Mouse (Mus musculus) stomach, embryonic 15.5 days (tissue): ENCODE results near the gene Lrtm2. TPM values are rescaled to one million over a fixed set of nuclear protein-coding genes. Genes with fewer than 3 reads are reported as not detected.
A peak's percentile ranks its signal among the peaks of the same experiment; 100 is the strongest.

Source experiments
- ATAC-seq: fragments of 200-750 bp; cut with Nextera tagmentation; 2 replicates; pipeline ENCODE4 v1.8.0; 2017; ENCODE audit warnings: low read depth, moderate number of reproducible peaks, moderate TSS enrichment; ENCODE audit not compliant: insufficient read depth, low FRiP score
- H3K27ac ChIP-seq: fragments of 300-500 bp; sonication (generic); 2 replicates; pipeline ENCODE4 v1.5.1; 2015; ENCODE audit warnings: mild to moderate bottlenecking, inconsistent platforms
- H3K27me3 ChIP-seq: fragments of 300-500 bp; sonication (generic); replicated peaks from 2 replicates; pipeline ENCODE4 v1.6.1; 2015; ENCODE audit warnings: inconsistent platforms
- H3K36me3 ChIP-seq: fragments of 300-500 bp; sonication (generic); 2 replicates; pipeline ENCODE4 v1.6.1; 2015; ENCODE audit warnings: inconsistent platforms
- H3K4me1 ChIP-seq: fragments of 300-500 bp; sonication (generic); 2 replicates; pipeline ENCODE4 v1.6.1; 2015; ENCODE audit warnings: inconsistent platforms
- H3K4me2 ChIP-seq: fragments of 300-500 bp; sonication (generic); 2 replicates; pipeline ENCODE4 v1.6.1; 2015; ENCODE audit warnings: mild to moderate bottlenecking, inconsistent platforms
- H3K4me3 ChIP-seq: fragments of 300-500 bp; sonication (generic); replicated peaks from 2 replicates; pipeline ENCODE4 v1.5.1; 2015; ENCODE audit warnings: inconsistent platforms
- H3K9ac ChIP-seq: fragments of 300-500 bp; sonication (generic); 2 replicates; pipeline ENCODE4 v1.6.1; 2015; ENCODE audit warnings: inconsistent platforms
- H3K9me3 ChIP-seq: fragments of 300-500 bp; sonication (generic); 2 replicates; pipeline ENCODE4 v1.6.1; 2016; ENCODE audit warnings: inconsistent platforms
- WGBS: fragments of 180-500 bp; shearing (Covaris S2); methylation state at CpG from one replicate; pipeline ENCODE4 v1.1.7; 2015; 5-methylcytosine and 5-hydroxymethylcytosine counted together
- polyA plus RNA-seq: library from polyadenylated mRNA; unstranded; fragments of >200 nt; fragmentation: Nextera tagmentation; extraction: Ambion mirVana; gene quantifications from 2 replicates; pipeline ENCODE4 v1.2.1, GENCODE M21; 2015

The Lrtm2 gene
- polyA plus RNA-seq, 1 experiment from 2014 or later = 0.36 TPM

GRCm38 (mm10) chr6:119358020-119358571 is 27.5 kb upstream of the Lrtm2 start:
- no peak overlapping the region for H3K4me3 ChIP-seq
- no peak for ATAC-seq
- H3K4me1 ChIP-seq = no peaks in the 10 kb centered on the region
- peaks cover 34% of the 10 kb centered on the region for H3K36me3 ChIP-seq
- H3K9me3 ChIP-seq = no peaks in the 10 kb centered on the region
- H3K27me3 ChIP-seq = no peaks in the 10 kb centered on the region
- no peak overlapping the region for H3K9ac ChIP-seq
- 90% methylated on average over 8 of the region's 8 CpGs for WGBS
- no peak overlapping the region for H3K27ac ChIP-seq
- no peak overlapping the region for H3K4me2 ChIP-seq

- Histone ChIP-seq H3K4me3 (no peak overlapping the region), H3K9ac (no peak overlapping the region), H3K4me2 (no peak overlapping the region), H3K36me3 (peaks cover 25% of the 10 kb centered on the region), H3K27ac (no peak overlapping the region), H3K9me3 (no peaks in the 10 kb centered on the region), H3K4me1 (no peaks in the 10 kb centered on the region), H3K27me3 (no peaks in the 10 kb centered on the region)
- ATAC-seq = no peak
- WGBS = 84% methylated on average over 6 of the region's 6 CpGs
Measured at GRCm38 (mm10) chr6:119352501-119352900, 21.9 kb upstream of the Lrtm2 start.

- no peak overlapping the region for H3K9ac ChIP-seq
- no peak overlapping the region for H3K27ac ChIP-seq
- H3K4me1 ChIP-seq = no peaks in the 10 kb centered on the region
- no peaks in the 10 kb centered on the region for H3K27me3 ChIP-seq
- no peaks in the 10 kb centered on the region for H3K9me3 ChIP-seq
- H3K4me3 ChIP-seq = no peak overlapping the region
- peaks cover 20% of the 10 kb centered on the region for H3K36me3 ChIP-seq
- WGBS = 85% methylated on average over 8 of the region's 8 CpGs
- no peak for ATAC-seq
- H3K4me2 ChIP-seq = no peak overlapping the region
Measured at GRCm38 (mm10) chr6:119351656-119352055, 21.1 kb upstream of the Lrtm2 start.

DNA sequence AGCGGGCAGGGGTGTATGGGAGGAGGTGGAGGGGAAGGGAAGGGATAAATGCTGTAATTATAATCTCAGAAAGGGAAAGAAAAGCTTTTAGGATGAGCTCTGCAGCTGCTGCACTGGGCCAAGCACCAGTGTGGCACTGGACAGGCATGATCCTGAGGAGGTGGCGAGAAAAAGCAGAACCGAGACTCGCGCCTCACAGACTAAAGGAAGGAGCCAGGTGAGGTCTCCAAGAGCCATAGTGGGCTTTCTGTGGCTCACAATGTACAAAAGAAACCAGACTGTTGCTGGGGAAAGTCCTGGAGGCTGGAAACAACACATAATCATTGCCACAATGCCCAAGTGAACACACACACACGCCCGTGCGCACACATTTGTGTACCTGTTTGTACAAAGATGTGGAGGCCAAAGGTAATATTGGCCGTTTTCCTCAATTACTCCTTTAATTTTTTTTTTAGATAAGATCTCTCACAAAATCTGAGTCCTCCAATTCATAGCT is 20.2 kb upstream of the Lrtm2 start:
- H3K27ac ChIP-seq = no peak overlapping the region
- H3K27me3 ChIP-seq = no peaks in the 10 kb centered on the region
- WGBS = 82% methylated on average over 9 of the region's 9 CpGs
- no peak overlapping the region for H3K4me2 ChIP-seq
- H3K9me3 ChIP-seq = no peaks in the 10 kb centered on the region
- no peak for ATAC-seq
- H3K4me3 ChIP-seq = no peak overlapping the region
- H3K4me1 ChIP-seq = 0 out of 2 replicates have a peak, but pooled peaks cover 3% of the 10 kb centered on the region
- H3K9ac ChIP-seq = no peak overlapping the region
- H3K36me3 ChIP-seq = peaks cover 20% of the 10 kb centered on the region

DNA sequence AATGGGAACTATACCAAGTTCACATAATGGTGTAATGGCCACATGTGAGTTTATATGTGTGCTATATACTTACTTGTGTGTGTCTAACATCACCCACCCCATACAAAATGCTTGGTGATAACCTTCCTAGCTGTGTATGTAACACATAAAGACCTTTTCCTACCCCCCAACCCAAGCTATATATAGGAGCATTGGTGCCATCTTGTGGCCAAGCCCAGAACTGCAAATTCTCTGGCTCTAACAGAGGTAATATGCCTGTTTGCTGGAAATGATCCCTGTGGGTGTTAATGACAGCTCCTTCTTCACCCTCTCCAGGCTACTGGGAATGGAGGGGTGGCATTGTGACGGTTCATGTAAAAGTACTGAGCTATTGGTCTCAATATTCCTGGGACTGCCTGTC is 17.7 kb upstream of the Lrtm2 start:
- peaks cover 1% of the 10 kb centered on the region; the same call in 1 of the 2 replicates for H3K36me3 ChIP-seq
- no peak overlapping the region for H3K4me2 ChIP-seq
- no peaks in the 10 kb centered on the region for H3K27me3 ChIP-seq
- no peak overlapping the region for H3K4me3 ChIP-seq
- 0% methylated on average over 1 of the region's 1 CpGs for WGBS
- H3K9me3 ChIP-seq = no peaks in the 10 kb centered on the region
- 0 out of 2 replicates have a peak, but pooled peaks have one; percentile 33 for ATAC-seq
- 0 out of 2 replicates have a peak, but pooled peaks cover 3% of the 10 kb centered on the region for H3K4me1 ChIP-seq
- no peak overlapping the region for H3K9ac ChIP-seq
- H3K27ac ChIP-seq = no peak overlapping the region

DNA sequence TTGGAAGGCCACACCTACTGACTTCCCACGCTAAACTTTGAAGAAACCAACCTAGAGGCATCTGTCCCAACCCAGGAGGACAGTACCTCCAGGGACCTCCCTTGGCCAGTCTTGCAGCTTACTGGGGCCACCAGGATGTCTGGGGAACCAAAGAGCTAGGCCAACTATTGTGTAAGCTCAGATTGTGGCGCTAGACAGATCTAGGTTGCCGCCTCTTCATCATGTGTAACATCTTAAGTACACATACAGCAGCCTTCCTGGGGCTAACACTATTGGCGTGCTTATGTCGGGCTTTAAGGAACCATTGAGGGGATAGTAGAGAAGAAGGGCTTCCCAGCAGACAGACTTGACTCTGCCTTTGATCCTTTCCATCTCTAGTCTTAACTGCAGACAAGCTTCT is 17.2 kb upstream of the Lrtm2 start:
- Histone ChIP-seq H3K27ac (no peak overlapping the region), H3K9ac (no peak overlapping the region), H3K36me3 (no peaks in the 10 kb centered on the region), H3K4me3 (no peak overlapping the region), H3K4me1 (0 out of 2 replicates have a peak, but pooled peaks cover 3% of the 10 kb centered on the region), H3K27me3 (no peaks in the 10 kb centered on the region), H3K4me2 (no peak overlapping the region), H3K9me3 (no peaks in the 10 kb centered on the region)
- WGBS = 62% methylated on average over 5 of the region's 5 CpGs
- no peak for ATAC-seq

DNA sequence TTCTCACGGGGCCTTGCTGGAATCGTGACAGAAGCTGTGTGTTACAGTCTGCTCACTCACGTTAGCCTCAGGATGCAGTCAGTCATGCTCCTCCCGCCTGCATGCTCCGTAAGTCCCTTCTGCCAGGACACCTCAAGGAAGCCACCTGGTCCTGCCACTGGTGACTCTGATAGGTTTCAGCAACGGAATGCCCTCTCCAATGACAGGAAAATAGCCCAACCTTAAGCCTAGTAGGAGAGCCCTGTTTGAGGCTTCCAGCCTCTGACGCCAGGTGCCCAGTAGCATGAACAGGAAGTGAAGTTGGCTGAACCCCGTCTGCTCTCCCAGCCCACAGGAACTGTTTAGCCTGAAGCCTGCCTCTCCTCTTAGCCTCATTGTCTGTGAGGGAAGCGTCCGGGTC is 15.7 kb upstream of the Lrtm2 start:
- Histone ChIP-seq H3K4me2 (no peak overlapping the region), H3K4me1 (0 out of 2 replicates have a peak, but pooled peaks cover 3% of the 10 kb centered on the region), H3K36me3 (no peaks in the 10 kb centered on the region), H3K4me3 (no peak overlapping the region), H3K27ac (no peak overlapping the region), H3K27me3 (no peaks in the 10 kb centered on the region), H3K9me3 (no peaks in the 10 kb centered on the region), H3K9ac (no peak overlapping the region)
- no peak for ATAC-seq
- WGBS = 48% methylated on average over 10 of the region's 10 CpGs

- Histone ChIP-seq H3K4me2 (no peak overlapping the region), H3K27ac (no peak overlapping the region), H3K36me3 (no peaks in the 10 kb centered on the region), H3K27me3 (no peaks in the 10 kb centered on the region), H3K9me3 (no peaks in the 10 kb centered on the region), H3K4me3 (no peak overlapping the region), H3K4me1 (peaks cover 1% of the 10 kb centered on the region; the same call in 1 of the 2 replicates), H3K9ac (no peak overlapping the region)
- ATAC-seq = no peak; the same call in 1 of the 2 replicates
Measured at GRCm38 (mm10) chr6:119341409-119341808, 10.8 kb upstream of the Lrtm2 start.

DNA sequence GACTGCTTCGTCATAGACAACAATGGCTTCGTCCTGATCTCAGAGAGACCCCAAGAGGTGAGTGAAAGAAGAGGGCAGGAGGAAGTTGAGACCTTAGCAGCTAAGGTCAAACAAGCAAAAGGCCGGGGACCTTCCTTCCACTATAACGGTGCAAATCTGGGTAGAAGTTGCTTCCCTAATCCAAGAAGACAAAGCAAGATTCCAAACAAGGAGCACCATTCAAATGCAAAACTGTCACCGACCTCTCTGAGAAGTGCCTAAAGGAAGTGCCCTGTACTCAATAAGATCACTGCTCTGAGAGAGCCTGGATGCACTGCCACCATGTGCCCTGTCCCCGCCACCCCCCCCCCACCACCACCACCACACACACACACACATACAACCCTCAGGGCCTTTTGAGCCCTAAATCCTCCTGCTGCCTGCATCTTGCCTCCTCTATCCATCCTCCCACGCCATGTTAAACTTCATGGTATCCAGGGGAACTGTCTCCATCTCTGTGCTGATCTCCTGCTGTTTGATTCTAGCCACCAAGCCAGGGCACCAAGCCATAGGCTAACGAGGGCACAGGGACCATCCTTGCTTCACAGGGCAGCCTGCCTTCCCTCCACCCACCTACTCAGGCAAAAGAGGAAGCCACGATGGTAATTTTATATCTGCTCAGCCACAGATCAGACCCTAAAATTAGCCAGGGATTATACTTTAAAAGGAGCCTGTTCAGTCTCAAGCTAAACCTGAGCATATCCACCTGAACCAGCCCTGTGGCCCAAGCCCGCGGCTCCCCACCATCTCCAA is 7.8 kb upstream of the Lrtm2 start:
- WGBS = 42% methylated on average over 10 of the region's 11 CpGs
- H3K4me1 ChIP-seq = no peaks in the 10 kb centered on the region; the same call in 1 of the 2 replicates
- no peak overlapping the region for H3K9ac ChIP-seq
- H3K4me2 ChIP-seq = no peak overlapping the region
- no peaks in the 10 kb centered on the region for H3K27me3 ChIP-seq
- no peak overlapping the region for H3K4me3 ChIP-seq
- ATAC-seq = no peak
- no peaks in the 10 kb centered on the region for H3K36me3 ChIP-seq
- H3K27ac ChIP-seq = no peak overlapping the region
- no peaks in the 10 kb centered on the region for H3K9me3 ChIP-seq

- ATAC-seq = no peak
- Histone ChIP-seq H3K9ac (no peak overlapping the region), H3K27me3 (no peaks in the 10 kb centered on the region), H3K4me3 (no peak overlapping the region), H3K4me2 (no peak overlapping the region), H3K27ac (no peak overlapping the region), H3K9me3 (no peaks in the 10 kb centered on the region), H3K36me3 (no peaks in the 10 kb centered on the region), H3K4me1 (peaks cover 4% of the 10 kb centered on the region; the same call in 1 of the 2 replicates)
- WGBS = 63% methylated on average over 3 of the region's 3 CpGs
Measured at GRCm38 (mm10) chr6:119337287-119337686, 6.7 kb upstream of the Lrtm2 start.

DNA sequence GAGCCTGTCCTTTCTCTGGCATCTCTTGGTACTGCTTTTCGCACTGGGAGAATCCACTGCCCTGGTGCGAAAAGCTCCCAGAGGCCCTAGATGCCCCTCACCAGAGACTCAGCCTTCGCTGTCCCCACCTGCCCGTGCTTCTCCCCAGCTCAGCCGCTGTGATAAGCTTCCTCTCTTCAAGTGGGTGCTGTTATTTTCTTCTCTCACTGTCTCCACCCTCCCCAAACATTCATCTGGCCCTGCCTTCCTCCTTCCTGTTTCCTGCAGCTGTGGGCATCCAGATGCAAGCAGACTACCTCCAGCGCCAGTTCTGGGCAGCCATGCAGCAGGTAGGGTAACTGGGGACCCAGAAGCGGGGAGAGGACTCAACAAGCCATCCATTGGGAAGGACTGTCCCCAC is 5.6 kb upstream of the Lrtm2 start:
- Histone ChIP-seq H3K27ac (no peak overlapping the region), H3K9me3 (no peaks in the 10 kb centered on the region), H3K4me1 (peaks cover 4% of the 10 kb centered on the region; the same call in 1 of the 2 replicates), H3K36me3 (no peaks in the 10 kb centered on the region), H3K27me3 (peaks cover 10% of the 10 kb centered on the region), H3K4me2 (no peak overlapping the region), H3K9ac (no peak overlapping the region), H3K4me3 (no peak overlapping the region)
- no peak for ATAC-seq
- WGBS = 72% methylated on average over 7 of the region's 7 CpGs

DNA sequence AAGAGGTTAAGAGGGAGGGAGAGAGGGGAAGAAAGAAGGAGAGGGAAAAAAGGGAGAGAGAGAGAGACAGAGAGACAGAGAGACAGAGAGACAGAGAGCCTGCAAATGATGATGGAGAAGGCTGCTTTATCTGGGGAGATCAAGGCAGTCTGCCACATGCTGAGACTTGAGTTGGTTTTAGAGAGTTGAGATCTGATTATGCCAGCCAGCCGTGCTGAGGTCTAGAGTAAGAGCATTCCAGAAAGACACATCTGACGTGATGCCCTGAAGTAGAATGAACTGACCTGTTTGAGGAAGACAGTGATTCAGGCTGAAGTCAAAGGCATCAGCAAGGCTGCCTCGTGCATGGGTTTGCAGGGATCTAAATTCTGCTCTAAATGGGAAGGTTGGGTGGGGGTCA is 3.3 kb upstream of the Lrtm2 start:
- Histone ChIP-seq H3K27ac (no peak overlapping the region), H3K4me2 (no peak overlapping the region), H3K9ac (no peak overlapping the region), H3K27me3 (peaks cover 33% of the 10 kb centered on the region), H3K36me3 (no peaks in the 10 kb centered on the region), H3K4me1 (peaks cover 15% of the 10 kb centered on the region; the same call in 1 of the 2 replicates), H3K4me3 (no peak overlapping the region), H3K9me3 (no peaks in the 10 kb centered on the region)
- WGBS = 28% methylated on average over 3 of the region's 3 CpGs
- ATAC-seq = no peak
